Mouse (Mus musculus): ENCODE measurements around the gene Ms4a5. TPM values are rescaled to one million over a fixed set of nuclear protein-coding genes. Genes with fewer than 3 reads are reported as not detected.

Gene Ms4a5
- total RNA-seq, 2 experiments from 2014 or later: not detected

Other genes with a start within 250 kb of the Ms4a5 start
- under 1 TPM; 0.33 to 0.88 TPM for gene Ms4a8a, start 202.8 kb downstream of the Ms4a5 start, total RNA-seq (2021)
- gene 1700017D01Rik, start 153.0 kb downstream of the Ms4a5 start, total RNA-seq (2021): not detected
- gene 1700025F22Rik, start 118.6 kb downstream of the Ms4a5 start, total RNA-seq (2021): not detected
- gene Ms4a13, start 87.1 kb downstream of the Ms4a5 start, total RNA-seq (2021): not detected
- not detected for gene Ms4a12, start 51.4 kb downstream of the Ms4a5 start, total RNA-seq (2021)
- gene Ms4a1, start 17.6 kb downstream of the Ms4a5 start, total RNA-seq (2021): not detected
- gene Ms4a14, start 30.6 kb upstream of the Ms4a5 start, total RNA-seq (2021): under 1 TPM; 0.10 to 0.13 TPM
- gene Ms4a7, start 52.3 kb upstream of the Ms4a5 start, total RNA-seq (2021): under 1 TPM; 0.31 to 0.46 TPM
- 1 to 10 TPM; 1.9 to 3.7 TPM for gene Ms4a4a, start 91.7 kb upstream of the Ms4a5 start, total RNA-seq (2021)
- not detected for gene Ms4a4c, start 120.9 kb upstream of the Ms4a5 start, total RNA-seq (2021)
- under 1 TPM in 1 of 2 experiments, not detected in 1; 0.24 TPM for gene Ms4a4b, start 159.7 kb upstream of the Ms4a5 start, total RNA-seq (2021)
- 1 to 10 TPM; 1.9 to 2.8 TPM for gene Ms4a6c, start 185.5 kb upstream of the Ms4a5 start, total RNA-seq (2021)
- gene Gm8369, start 202.1 kb upstream of the Ms4a5 start, total RNA-seq (2021): not detected
- 1 to 10 TPM; 1.9 to 4.3 TPM for gene Ms4a6b, start 232.6 kb upstream of the Ms4a5 start, total RNA-seq (2021)

Data from gastrocnemius, postnatal 25 days (tissue).